Mouse (Mus musculus) heart, adult 11 months (tissue): Measurements from ENCODE around the gene Apoo.
"Not testable (repeated sequence)": the region's sequence is repeated elsewhere in the genome, so short reads cannot be mapped to it uniquely, and the experiment has no call there.

ENCODE experiments used
- DNase-seq: peaks from one replicate; pipeline ENCODE4 v3.0.0; 2022

The Apoo gene

DNA sequence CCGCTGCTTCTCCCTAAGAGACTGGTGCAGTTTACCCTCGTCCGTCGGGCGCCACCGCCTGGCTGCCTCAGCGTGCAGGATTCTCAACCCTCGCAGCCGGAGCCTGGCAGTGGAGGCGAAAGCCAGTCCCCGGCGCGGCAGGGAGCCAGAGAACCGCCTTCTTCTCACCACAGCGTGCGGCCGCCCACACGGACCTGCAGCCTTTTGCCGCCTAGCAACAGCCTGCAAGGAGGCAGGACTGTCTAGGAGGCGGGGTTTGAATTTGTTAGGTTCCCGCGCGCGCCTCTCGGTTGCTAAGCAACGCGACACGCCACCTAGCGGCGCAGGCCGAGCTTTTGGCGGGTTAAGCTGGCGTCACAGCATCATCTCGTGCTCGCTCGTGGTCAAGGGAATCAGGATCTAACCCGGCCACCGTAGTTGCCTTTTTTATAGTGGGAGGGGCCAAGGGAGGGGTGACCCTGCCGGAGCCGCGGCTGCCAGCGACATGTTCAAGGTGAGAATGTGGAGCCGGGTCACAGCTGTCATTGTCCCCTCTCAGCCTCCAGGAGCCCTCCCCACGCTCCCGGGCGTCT is at the start of gene Apoo, which contains the start of gene Fam90a1b:
TSS of gene Apoo (plus strand) at position 448 of the 572 bp plus-strand sequence.
TSS of gene Fam90a1b (minus strand) at position 108 of the 572 bp plus-strand sequence.
- DNase-seq, result peak; percentile 100

DNA sequence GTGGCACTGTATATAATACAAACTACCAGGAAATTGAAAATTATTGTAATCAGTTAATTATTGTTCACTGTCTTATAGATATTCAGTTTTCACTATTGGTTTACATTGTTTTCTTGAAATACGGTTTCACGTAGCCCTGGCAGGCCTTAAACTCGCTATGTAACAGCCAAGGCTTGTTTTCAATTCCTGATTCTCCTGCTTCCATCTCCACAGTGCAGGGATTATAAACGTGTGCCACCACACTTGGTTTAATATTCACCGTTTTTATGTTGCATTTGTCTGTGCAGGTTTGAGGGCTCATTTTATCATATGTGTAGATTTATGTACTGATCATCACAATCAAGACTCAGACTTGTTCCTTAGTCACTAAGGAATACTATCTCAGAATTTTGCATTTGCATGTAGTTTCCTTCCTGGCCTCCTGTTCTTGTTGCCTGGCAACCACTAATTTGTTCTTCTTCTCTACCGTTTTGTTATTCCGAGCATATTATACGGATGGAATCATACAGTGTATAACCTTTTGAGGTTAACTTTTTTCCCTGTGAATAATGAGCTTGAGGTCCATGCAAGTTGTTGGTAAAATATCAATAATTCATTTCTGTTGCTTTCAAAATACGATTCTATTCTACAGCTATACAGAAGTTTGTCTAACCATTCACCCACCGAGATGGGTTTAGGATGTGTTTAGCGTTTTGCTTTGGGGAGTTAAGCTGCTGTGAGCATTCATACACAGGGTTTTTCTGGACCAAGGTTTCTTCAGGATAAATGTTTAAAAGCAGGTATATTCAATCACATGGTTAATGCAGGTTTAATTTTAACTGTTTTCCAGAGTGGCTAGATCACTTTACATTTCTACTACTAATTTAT is 45.6 kb upstream of the Apoo start:
- DNase-seq, result no peak

DNA sequence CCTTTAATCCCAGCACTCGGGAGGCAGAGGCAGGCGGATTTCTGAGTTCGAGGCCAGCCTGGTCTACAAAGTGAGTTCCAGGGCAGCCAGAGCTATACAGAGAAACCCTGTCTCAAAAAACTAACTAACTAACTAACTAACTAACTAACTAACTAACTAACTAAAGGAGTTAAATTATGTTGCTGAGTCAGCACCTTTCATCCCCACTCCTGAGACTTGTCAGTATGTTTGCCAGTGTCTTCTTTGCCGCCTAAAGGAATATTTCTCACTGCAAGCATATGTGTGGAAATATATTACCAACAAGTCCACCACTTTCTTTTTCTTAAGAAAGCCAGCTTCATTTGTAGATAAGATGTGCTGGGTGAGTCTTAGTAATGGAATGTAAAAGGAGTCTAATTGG is 23.3 kb upstream of the Apoo start:
- DNase-seq, result not testable (repeated sequence)

DNA sequence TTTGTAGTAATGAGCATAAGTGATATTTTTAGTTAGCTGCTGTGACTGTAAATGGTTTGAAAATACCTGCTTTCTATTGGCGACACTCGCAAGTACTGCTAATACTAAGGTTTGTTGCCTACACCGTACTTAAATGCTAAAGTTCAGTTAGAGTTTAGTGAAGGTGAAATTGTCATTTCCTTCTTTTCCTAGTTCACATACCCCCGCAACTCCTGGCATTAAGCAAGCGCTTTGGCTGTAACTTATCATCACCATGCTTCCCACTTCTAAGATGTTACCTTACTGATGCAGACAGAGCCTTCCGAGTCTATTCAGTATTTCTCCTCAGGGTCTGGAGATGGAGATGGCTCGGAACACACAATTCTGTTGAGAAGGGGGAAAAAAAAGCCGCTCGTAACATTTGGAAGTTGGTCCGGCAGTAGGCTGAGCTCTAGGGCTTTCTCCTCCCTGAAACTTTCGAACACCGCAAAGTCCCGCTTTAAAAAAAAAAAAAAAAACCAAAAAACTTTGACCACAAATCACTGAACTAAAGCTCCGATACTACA is 1.5 kb upstream of the Apoo start:
- DNase-seq, result no peak

DNA sequence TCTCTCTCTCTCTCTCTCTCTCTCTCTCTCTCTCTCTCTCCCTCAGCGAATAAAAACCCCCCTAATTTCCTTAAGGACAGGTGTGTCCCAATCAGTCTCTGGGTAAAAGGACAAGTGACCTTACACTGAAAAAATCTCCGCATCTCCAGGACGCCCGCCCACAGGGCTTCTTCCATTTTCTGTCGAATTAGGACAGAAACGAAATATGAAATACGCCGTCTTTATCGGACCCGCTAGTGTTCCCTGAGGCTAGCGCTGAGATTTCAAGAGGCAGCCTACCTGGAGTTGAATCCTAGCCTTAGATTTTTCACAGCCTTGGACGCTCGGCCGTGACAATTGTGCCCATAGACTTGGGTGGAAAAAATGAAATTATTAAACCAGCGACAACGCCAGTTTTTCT is 888 bp upstream of the Apoo start:
- DNase-seq, result no peak

DNA sequence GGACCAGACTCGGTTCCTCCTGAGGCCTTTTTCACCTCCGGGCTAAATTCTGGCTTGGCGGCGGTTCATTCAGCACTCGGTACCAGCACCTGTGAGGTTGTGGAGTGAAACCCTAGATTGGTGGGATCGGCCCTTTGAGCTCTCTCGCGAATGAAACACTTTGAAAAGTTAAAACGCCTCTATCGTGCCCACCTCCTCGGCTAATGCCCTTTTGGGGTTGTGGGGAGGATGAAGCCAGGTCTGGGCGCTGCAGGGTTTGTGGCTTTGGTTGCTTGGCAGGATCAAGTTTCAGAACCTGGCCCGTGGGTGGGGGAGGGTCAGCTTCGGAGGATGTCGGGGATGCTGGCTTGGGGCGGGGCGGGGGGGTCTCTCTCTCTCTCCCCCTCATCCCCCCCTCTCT is 331 bp downstream of the Apoo start:
- no peak for DNase-seq

DNA sequence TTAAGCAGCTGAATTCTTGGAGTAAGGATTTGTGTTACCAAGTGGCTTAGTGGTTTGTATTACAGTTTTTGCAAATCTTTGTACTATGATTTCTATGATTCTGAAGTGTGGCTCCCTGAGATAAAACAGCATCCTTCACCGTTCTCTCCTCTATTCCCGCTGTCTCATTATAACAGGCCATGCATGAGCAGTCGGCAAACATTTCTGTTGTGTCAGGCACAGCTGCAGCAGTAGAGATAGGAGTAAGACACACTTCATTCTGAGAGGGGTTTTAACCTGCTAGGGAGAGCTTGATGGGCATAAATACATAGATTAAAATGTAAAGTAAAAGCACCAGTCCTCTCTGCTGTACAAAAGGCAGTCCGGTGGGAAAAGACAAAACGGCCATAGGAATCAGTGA is 11.8 kb downstream of the Apoo start:
- DNase-seq, result no peak

DNA sequence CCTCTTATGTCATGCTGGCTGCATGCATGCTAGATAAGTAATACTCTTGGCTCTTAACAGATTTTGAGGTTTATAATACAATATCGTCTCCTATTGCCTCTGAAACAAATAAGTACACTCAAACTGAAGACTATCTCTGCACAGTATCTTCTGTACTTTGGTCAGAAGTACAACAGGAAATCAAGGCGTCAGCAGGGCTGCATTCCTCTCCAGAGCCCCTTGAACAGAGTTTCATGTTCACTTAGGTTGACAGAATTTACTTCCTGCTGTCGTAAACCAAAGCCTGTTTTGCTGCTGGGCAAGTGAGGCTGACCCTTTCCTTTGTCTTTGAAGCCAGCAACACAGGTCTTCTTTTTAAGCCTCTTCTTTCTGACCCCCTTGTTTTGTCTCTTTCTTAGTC is 42.1 kb downstream of the Apoo start:
- DNase-seq, result no peak

DNA sequence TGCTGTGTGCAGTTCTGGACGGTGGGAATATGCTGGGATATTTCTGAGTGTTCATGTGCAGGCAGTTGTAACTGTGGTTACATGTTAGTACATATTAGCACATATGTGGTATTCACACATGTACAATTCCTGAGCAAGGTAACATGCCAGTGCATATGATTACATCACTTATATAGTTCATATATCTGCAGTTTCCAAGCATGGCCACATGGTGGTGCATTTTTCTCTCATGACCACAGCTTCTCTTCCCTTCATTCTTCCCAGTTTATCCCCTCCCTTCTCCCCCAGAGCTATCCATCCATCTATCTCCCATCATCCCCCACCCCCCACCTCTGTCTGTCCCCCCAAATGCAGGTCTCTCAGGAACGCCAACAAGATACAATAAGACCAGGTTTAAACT is 53.3 kb downstream of the Apoo start:
- no peak for DNase-seq

DNA sequence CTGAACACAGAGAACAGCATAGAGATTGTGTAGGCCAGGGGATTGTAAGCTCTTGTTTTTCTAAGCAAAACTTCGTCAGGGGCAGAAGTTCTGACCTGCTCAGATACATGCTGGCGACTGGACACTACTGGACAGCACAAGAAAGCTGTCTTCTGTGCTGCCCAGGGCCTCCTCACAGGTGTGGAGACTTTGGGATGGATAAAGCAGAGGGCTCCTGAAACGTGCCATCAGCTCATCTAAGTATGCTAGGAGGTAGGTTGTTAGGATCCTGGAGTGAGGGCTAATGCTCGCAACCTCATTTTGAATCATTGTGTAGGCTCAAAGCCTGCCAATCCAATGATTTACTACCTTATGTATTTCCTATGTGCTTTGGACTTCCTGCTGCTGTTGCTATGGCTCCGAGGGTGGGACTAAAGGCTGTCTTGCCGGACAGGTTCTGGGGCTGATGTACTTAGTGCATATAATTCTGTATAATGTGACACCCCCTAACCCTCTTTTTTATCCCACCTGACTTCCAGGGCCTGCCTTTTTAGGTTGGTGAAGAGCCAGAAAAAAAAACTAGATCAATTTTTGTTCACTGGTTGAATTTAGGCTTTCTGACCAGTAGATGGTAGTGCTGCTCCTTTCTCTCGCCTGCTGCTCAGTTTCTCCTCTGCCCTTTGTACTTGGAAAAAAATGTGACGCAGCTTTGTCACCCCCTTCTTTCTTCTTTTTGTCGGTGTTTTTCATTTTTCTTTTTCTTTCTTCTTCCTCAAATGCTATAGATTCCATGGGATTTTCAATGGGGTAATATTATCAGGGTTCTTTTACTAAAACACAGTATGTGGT is 64.8 kb downstream of the Apoo start:
- DNase-seq, result no peak

DNA sequence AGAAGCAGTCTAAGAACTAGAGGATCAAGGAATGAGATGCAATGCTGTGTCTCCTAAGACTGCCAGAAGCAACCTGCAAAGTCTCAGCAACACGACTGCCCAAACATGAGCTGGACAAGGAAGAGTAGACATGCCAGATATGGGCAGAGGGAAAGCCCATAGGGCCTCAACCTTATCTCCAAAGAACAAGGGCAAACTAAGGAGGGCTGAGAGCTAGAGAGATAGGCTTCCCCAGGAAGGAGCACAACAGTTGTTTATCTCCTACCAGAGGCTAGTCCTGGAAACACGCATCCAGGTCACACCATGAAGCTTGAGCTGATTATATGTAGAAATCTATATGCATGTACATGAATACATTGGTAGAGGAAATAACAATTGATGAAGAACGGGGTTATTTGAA is 78.5 kb downstream of the Apoo start:
- DNase-seq, result not testable (repeated sequence)

DNA sequence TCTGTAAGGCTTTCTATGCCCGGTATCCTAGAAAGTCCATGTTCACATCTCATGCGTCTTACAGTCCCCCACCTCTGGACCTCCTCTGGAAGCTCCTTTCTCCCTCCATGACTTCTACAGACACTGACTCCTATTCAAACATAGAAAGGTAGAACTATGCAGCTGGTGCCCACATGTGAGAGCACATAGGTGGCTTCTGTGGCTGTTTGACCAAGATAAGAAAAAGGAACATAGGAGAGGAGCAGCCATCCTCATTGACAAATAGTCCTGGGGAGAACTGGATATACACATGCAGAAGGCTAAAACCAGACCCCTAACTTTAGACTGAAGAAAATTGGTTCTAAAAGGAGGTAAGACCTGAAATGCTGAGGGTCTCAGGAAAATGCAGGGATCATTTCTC is 79.1 kb downstream of the Apoo start:
- not testable (repeated sequence) for DNase-seq

DNA sequence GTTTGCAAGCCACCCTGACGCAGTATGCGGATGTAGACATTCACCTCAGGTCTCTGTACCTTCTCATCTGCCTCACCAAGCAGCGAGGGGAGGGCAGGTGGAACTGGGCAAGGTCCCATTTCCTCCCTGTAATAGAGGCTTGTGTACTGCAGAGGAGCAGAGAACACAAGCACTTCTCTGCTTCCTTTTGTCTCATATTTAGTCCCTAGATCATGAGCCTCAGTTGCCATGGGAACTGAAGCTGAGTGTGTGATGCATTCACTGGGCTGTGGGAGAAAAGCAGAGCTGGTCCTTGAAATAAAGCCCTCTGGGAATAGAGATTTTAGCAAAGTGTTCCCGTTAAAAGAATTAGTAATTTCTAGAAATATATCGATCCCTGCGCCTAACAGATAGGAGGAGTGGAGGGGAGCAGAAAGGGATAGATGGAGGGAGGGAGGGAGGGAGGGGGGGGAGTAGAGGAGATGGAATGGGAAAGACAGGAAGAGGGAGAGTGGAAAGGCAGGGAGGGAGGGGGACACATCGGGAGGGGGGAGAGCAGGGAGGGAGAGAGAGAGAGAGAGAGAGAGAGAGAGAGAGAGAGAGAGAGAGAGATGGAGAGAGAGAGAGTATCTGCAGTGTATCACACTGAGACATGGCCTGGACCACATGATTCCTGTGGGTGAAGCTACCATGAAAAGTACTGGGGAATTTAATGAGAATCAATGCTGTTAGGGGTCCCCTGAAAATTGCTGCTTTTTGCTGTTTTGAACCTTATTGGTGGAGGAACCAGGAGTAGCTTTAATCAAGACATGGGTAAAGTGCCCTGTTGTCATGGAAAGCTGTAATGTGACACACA is 83.3 kb downstream of the Apoo start:
- DNase-seq, result not testable (repeated sequence)

DNA sequence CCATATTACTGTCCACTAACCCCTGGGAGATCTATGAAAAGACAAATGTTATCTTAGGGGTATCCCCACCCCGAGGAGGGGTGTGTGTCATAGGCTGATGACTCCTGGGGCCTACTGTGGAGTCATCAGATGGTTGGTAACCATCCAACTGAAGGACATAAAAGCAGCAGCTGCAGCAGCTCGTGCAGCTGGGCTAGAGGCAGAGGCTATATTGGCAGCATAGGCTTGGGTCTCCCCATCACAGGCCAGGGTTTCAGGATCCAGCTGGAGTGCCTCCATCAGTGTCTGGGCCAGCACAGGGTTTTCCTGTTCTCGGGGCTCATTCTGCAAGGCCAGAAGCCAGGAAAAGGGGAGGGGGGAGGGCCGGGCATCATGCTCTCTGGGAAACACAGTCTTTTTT is 92.4 kb downstream of the Apoo start:
- peak; percentile 92 for DNase-seq

DNA sequence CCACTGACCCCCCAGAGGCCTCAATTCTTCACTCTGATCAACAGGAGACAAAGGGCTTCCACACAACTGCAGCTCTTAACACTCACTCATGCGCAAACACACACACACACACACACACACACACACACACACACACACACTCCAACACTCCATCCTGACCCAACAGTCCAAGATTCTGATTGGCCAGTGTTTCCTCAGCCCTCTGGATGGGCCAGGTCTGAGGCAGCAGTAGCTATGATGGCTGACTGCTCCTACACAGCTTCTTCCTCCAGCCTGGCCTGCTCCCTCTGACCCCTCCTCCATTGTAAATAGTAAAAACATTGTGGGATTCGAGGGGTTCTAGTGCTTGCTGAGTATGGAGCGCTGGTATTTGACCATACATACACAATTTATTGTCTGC is 94.6 kb downstream of the Apoo start:
- DNase-seq, result not testable (repeated sequence)

DNA sequence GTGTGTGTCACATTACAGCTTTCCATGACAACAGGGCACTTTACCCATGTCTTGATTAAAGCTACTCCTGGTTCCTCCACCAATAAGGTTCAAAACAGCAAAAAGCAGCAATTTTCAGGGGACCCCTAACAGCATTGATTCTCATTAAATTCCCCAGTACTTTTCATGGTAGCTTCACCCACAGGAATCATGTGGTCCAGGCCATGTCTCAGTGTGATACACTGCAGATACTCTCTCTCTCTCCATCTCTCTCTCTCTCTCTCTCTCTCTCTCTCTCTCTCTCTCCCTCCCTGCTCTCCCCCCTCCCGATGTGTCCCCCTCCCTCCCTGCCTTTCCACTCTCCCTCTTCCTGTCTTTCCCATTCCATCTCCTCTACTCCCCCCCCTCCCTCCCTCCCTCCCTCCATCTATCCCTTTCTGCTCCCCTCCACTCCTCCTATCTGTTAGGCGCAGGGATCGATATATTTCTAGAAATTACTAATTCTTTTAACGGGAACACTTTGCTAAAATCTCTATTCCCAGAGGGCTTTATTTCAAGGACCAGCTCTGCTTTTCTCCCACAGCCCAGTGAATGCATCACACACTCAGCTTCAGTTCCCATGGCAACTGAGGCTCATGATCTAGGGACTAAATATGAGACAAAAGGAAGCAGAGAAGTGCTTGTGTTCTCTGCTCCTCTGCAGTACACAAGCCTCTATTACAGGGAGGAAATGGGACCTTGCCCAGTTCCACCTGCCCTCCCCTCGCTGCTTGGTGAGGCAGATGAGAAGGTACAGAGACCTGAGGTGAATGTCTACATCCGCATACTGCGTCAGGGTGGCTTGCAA is 95.9 kb downstream of the Apoo start:
- not testable (repeated sequence) for DNase-seq
